Mouse (Mus musculus) frontal cortex, postnatal 25 days (tissue): ENCODE data around the gene Etv4.

Experiments used
- DNase-seq, 2 experiments: peaks; one replicate each; pipeline ENCODE4 v3.0.0; 2022; ENCODE audit warnings: low spot score in 2 of 2

Etv4 gene

GRCm38 (mm10) chr11:101785143-101785851 lies at the start of gene Etv4:
Gene Etv4, minus strand, starts transcription at chr11:101785371.
- DNase-seq: peak; percentile 69 to 83

- no peak for DNase-seq
Observed at GRCm38 (mm10) chr11:101832001-101832400, 46.8 kb upstream of the Etv4 start.

DNA sequence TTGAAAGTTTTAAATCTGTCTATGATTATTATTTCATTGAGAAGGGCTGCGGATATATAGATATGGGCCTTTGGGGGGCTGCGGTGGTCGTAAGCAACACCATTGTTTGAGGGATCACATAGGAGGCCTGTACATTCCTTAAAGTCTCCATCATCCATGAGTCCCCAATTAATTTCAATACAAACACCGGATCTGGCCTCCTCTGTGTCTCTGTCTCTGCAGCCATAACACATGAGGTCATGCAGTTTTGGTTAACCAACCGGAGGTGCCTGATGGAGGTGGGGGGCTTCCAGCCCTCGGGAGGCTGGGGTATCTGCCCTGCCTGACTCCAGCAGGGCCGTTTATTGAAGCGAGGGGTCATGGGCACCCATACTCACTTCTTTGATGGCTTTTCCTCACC lies 45.4 kb upstream of the Etv4 start:
- no peak for DNase-seq

- no peak for DNase-seq
Observed at GRCm38 (mm10) chr11:101830112-101830511, 44.9 kb upstream of the Etv4 start.

GRCm38 (mm10) chr11:101828718-101829117 lies 43.5 kb upstream of the Etv4 start:
- DNase-seq: no peak

GRCm38 (mm10) chr11:101823210-101823609 lies 38.0 kb upstream of the Etv4 start:
- DNase-seq: no peak

GRCm38 (mm10) chr11:101820899-101821298 lies 35.7 kb upstream of the Etv4 start:
- DNase-seq: no peak

DNA sequence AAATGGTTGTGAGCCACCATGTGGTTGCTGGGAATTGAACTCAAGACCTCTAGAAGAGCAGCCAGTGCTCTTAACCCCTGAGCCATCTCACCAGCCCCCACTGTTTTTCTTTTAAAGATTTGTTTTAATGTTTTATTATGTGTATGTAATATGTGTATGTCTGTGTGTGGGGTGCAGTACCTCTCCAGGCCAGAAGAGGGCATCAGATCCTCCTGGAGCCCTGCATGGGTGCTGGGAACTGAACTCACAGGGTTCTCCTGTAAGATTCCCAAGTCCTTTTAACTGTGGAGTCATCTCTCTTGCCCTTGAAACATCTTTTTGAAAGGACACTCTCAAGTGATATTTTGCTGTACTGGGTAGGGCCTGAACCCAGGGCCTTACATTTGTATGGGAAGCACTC lies 34.7 kb upstream of the Etv4 start:
- no peak for DNase-seq

- no peak for DNase-seq
Observed at GRCm38 (mm10) chr11:101815103-101816085, 30.2 kb upstream of the Etv4 start.

DNA sequence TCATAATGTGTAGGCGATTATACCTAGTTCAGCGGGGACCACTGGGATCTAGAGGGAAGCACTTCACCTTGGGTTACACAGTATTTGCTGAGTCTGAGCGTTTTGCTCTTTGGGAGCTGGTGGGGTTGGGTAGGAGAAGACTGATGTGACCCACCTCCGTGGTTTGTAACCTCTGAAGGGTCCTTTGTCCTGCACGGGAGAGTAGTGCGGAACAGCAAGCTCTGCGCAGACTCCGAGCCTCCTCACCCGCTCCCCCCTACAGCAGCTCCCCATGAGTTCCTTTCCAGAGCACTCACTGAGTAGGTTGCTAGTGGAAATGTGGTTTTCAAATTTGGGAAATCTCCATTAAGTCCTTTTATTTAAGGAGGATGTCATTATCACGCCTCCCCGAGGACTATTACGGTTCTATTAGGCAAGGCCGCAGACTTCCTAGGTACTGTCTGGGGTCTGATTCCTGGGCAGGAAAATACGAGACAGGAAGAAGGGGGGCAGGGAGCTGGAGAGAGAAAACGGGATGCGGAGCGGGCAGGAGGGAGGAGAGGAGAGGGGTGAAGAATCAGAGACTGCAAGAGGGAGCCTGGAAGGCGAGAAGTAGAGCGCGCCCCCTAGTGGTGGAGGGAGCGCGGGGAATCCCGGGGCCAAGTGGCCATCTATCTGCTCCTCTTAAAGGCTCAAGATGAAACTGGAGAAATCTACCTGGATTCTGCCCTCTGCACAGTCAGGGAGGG lies 29.4 kb upstream of the Etv4 start:
- peak; percentile 63 to 75 for DNase-seq

DNA sequence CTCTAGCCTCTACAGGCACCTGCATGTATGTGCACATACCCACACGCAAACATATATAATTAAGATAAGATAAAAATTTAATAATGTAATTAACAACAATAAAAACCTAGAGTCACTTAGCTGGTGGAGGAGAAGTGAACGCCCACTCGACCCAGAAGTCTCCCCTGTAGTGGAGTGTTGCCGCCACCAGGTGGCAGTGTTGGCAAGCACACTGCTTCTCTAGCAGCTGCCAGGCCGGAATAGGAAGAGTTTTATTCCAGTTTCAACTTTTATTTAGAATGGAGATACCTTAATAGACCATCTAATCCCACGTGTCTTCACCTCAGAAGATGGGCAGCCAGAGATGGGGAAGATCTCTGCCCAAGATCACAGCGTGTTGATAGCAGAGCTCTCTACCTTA lies 28.1 kb upstream of the Etv4 start:
- peak; percentile 83 to 85 for DNase-seq

- no peak for DNase-seq
Observed at GRCm38 (mm10) chr11:101809060-101809828, 24.1 kb upstream of the Etv4 start.

DNA sequence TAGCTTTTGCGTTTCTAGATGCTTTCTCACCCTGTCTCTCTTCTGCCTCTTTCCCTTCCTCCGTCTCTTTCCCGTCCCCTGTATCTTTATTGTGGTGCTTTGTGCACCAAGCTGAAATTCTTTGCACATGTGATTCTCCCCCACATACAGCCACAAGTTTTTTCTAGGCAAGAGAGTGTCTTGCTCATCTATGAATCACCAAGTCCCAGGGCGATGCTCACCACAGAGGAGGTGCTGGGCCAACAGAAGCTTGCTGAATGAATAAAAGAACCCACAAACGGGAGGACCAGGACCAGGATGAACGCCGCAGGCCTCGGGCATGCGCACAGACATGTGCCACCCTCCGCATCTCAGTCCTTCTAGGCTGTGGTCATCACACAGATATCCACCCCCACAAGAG lies 22.1 kb upstream of the Etv4 start:
- DNase-seq: no peak

DNA sequence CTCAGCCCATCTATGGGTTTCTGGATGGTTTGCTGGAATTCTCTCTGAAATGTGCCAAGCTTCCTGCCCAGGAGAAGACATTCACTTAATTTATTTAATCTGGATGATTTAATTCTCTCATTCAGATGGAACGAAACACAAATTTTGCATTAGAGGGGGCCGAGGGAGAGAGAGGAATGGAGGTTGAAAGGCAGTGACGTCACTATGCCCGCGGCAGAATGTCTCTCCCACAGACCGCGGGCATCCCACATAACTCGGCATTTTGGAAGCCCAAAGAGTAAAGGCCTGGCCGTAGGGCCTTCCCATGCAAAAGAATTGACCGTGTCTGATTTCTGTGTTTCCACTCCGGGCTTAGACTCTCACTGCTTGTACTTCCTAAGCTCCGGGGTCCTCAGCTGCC lies 21.6 kb upstream of the Etv4 start:
- DNase-seq: no peak

DNA sequence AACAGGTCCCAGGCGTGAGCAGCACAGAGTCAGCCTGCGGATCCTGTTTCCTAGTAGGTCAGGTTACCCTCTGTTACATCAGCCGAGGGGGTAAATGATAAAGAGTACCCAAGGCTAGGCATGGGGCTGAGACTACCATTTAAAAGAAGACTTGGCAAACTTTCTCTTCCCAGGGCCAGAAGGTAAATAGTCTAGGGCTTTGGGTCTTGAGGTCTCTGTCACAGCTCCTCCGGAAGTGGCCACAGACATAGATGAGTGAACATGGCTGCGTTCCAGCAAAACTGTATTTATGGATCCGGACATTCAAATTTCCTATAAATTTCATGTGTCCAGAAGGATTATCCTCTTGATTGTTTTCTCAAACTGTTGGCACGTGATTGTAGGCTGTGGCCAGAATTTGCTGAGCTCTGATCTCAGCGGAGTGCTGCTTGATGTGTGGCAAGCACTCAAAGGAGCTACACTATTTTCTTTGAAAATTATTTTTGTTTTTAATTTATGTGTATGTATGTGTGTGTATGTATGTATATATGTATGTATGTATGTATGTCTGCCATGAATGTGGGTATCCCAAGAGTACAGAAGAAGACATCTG lies 20.0 kb upstream of the Etv4 start:
- no peak for DNase-seq

GRCm38 (mm10) chr11:101801386-101801785 lies 16.2 kb upstream of the Etv4 start:
- no peak for DNase-seq

- no peak for DNase-seq
Observed at GRCm38 (mm10) chr11:101798083-101798482, 12.9 kb upstream of the Etv4 start.

DNA sequence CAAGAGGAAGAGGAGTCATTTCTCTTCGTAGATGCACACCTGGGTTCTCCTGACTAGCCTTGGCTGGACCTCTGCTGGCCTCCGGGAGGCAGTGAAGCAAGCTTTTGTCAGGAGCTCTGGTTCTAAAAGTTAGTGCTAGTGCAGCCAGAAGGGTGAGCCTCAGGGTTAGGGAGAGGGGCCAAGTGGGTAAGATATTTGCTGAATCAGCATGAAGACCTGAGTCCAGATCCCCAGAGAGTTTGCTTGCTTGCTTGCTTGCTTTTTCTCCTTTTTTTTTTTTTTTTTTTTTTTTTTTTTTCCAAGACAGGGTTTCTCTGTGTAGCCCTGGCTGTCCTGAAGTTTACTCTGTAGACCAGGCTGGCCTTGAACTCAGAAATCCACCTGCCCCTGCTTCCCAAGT lies 12.2 kb upstream of the Etv4 start:
- no peak for DNase-seq

GRCm38 (mm10) chr11:101790811-101791526 lies 5.8 kb upstream of the Etv4 start:
- no peak for DNase-seq

DNA sequence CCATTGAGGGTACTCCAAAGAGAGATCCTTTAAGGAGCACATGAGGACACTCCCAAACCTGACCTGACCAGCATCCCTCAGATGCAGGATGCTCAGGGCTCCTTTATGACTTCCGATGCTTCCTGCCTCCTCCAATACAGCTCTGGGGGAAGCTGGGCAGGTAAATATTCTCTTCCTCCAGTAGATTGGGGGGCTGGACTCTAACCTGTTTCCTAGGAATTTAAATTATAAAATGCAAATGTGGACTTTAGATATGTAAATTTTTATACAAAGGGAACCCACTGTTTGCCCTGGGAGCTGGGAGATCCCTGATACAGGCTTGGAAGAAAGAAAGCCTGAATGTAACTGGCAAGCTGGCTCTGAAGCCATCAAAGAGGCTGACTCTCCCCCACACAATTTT lies 2.3 kb upstream of the Etv4 start:
- DNase-seq: no peak
